Mouse (Mus musculus) spleen, postnatal 4 days (tissue): ENCODE measurements around the gene Zbed4.
"Not testable (repeated sequence)": the region's sequence is repeated elsewhere in the genome, so short reads cannot be mapped to it uniquely, and the experiment has no call there.

Source experiments
- DNase-seq, 2 experiments: peaks; one replicate each; pipeline ENCODE4 v3.0.0; 2022; ENCODE audit warnings: low spot score in 2 of 2

The Zbed4 gene

GRCm38 (mm10) chr15:88751564-88752402 lies at the start of gene Zbed4:
TSS of gene Zbed4 (plus strand) at chr15:88751660.
- DNase-seq = peak; percentile 57 to 83

GRCm38 (mm10) chr15:88702501-88702900 lies 49.0 kb upstream of the Zbed4 start:
- no peak for DNase-seq

GRCm38 (mm10) chr15:88704284-88704683 lies 47.2 kb upstream of the Zbed4 start:
- no peak for DNase-seq

GRCm38 (mm10) chr15:88706320-88706719 lies 45.1 kb upstream of the Zbed4 start:
- DNase-seq = no peak

- DNase-seq = not testable (repeated sequence)
These were observed 44.5 kb upstream of the Zbed4 start for GRCm38 (mm10) chr15:88706987-88707386.

- DNase-seq = no peak
These were observed 43.3 kb upstream of the Zbed4 start for GRCm38 (mm10) chr15:88708204-88708603.

- DNase-seq = no peak
These were observed 42.6 kb upstream of the Zbed4 start for GRCm38 (mm10) chr15:88708657-88709511.

GRCm38 (mm10) chr15:88709878-88710277 lies 41.6 kb upstream of the Zbed4 start:
- no peak for DNase-seq

GRCm38 (mm10) chr15:88712501-88712900 lies 39.0 kb upstream of the Zbed4 start:
- no peak for DNase-seq

GRCm38 (mm10) chr15:88714021-88714589 lies 37.4 kb upstream of the Zbed4 start:
- DNase-seq = no peak

GRCm38 (mm10) chr15:88716350-88716749 lies 35.1 kb upstream of the Zbed4 start:
- no peak for DNase-seq

GRCm38 (mm10) chr15:88717239-88717638 lies 34.2 kb upstream of the Zbed4 start:
- DNase-seq = no peak

GRCm38 (mm10) chr15:88723205-88723604 lies 28.3 kb upstream of the Zbed4 start:
- no peak for DNase-seq

- DNase-seq = no peak
These were observed 27.1 kb upstream of the Zbed4 start for GRCm38 (mm10) chr15:88724311-88724710.

GRCm38 (mm10) chr15:88725036-88725435 lies 26.4 kb upstream of the Zbed4 start:
- DNase-seq = no peak

GRCm38 (mm10) chr15:88727204-88727603 lies 24.3 kb upstream of the Zbed4 start:
- DNase-seq = no peak

GRCm38 (mm10) chr15:88730717-88731116 lies 20.7 kb upstream of the Zbed4 start:
- no peak for DNase-seq

GRCm38 (mm10) chr15:88732405-88733020 lies 18.9 kb upstream of the Zbed4 start:
- DNase-seq = no peak

GRCm38 (mm10) chr15:88733041-88733751 lies 18.3 kb upstream of the Zbed4 start:
- peak; percentile 61 to 86 for DNase-seq

GRCm38 (mm10) chr15:88733834-88734571 lies 17.5 kb upstream of the Zbed4 start, which contains the start of gene Brd1:
TSS of gene Brd1 (minus strand) at chr15:88734233.
- peak; percentile 78 to 89 for DNase-seq
